Mouse (Mus musculus): ENCODE measurements around the gene Amn.
A peak's percentile ranks its signal among the peaks of the same experiment; 100 is the strongest.

Gene Amn

DNA sequence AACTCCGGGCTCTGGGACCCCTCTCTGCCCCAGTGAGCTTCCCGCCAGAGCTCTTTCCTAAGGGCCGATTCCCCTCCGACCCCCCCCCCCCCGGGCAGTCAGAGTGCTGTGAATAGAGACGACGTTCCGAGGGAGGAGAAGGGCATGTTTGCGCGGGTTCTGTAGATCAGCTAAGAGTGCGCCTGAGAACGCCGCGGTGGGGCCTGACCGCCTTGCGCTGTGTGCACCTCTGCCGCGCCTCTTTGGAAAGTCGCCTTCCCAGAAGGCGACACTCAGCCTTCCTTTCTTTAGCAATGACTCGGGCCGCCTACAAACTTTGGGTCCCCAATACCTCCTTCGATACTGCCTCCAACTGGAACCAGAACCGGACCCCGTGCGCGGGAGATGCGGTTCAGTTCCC, 511 bp downstream of the Amn start:
- no peak for DNase-seq

DNA sequence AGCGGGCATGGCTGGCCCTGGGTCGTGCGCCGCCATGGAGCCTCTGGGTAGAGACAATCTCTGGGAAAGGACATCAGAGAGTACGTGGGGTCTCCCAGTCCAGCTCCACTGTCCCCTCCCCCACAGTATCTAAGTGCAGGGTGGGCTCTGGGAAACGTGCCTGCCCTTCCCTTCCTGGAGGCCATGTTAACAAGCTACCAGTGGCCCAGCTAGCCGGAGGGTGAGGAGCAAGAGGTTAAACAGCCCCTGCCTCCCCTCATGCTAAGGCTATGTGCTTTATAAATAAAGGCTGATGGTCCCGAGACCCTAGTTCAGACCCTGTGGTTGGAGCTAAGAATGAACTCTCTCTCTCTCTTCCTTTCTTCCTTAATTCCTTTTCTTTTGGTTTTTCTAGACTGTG, 1.1 kb downstream of the Amn start:
- no peak for DNase-seq

DNA sequence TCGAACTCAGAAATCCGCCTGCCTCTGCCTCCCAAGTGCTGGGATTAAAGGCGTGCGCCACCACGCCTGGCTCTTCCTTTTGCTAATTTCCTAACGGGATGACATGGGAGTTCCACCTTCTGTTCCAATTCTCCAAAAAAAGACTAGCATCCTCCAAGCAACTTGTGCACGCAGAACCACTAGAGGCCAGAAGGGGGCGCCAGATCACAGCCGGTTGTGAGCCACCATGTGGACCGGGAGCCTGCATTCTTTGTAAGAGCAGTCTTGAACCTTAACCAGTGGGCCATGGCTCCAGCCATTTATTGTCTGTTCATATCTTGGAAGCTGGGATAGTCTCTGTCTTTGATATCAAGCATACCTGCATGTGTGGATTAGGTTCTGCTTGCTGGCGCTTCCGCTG, 1.5 kb downstream of the Amn start:
- peak; percentile 88 for DNase-seq

DNA sequence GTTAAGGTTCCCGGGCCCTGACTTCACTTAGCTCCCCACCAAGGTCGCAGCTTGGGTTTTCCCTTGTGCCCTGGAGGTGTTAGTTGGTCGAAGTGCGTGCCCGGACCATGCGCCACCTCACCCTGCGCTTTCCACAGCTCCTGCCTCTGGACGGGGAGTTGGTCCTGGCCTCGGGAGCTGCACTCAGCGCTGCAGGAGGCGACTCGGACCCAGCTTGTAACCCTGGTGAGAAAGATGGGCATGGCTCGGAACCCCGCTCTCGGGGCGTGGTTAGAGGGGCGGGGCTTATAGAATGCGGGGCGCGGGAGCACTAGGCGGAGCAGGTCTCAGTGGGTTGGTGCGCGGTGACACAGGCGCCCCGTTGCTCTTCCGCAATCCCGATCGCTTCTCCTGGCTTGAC, 3.1 kb downstream of the Amn start:
- DNase-seq = no peak

DNA sequence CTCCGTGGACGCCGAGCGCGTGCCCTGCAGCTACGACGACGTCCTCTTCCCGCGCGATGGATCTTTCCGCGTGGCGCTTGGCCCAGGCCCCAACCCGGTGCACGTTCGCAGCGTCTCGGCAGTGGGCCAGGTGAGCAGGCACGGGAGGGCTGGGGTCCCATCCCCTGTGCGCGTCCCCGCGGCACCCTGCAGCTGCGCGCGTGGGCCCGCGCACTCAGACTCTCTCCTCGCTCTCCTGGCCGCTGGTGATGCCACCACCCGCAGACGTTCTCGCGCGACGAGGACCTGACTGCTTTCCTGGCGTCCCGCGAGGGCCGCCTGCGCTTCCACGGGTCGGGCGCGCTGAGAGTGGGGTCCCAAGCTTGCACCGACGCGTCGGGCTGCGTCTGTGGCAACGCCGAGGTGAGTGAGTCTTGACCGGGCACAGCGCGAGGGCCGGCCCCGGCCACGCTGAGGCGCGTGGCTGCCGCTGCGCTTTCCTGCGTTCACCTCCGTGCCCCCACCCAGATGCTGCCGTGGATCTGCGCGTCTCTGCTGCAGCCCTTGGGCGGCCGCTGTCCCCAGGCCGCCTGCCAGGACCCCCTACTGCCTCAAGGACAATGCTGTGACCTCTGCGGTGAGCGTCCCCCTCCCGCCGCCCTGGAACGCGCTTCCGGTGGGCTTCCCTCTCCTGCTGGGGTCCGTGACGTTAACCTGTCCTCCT, 3.7 kb downstream of the Amn start:
- no peak for DNase-seq

DNA sequence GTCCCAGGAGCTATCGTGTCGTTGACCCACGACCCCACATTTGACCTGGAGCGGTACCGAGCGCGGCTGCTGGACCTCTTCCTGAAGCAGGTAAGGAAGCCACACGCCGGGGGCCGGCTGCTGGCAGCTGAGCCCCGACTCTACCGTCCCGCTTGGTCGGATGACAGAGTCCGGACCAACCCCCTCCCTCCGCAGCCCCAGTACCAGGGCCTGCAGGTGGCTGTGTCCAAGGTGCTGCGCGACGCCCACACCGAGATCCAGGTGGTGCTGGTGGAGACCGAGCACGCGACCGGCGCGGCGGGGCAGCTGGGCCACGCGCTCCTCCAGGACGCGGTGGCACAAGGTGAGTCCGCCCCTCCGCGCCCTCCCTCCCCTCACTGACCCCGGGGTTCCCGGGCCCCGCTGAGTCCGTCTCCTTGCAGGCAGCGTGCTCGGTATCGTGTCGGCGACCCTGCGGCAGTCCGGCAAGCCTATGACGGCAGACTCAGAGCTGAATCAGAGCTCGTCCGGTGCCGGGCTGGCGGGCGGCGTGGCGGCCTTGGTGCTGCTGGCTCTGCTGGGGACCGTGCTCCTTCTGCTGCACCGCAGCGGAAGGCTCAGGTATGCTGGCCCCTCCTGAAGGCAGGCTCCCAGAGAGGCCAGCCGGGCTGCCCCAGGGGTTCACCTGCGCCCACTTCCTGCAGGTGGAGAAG, 4.4 kb downstream of the Amn start:
- no peak for DNase-seq

DNA sequence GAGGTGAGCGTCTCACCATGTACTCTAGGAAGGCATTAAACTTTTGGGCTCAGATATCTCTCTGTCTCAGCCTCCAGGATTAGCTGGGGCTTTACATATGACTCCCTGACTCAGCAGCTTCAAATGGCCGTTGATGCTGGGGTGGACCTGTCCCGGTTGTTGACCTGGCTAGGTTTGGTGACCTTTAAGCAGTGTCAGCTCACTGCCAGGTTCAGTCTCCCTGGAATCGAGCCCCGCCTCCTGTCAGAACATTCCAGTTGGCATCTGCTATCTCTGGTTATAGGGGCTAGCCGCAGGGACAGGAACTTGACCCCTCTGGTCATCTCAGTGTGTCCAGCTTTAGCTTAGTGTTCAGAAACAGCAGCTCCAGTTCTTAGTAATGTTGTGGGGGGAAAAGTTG, 5.5 kb downstream of the Amn start:
- DNase-seq = no peak

DNA sequence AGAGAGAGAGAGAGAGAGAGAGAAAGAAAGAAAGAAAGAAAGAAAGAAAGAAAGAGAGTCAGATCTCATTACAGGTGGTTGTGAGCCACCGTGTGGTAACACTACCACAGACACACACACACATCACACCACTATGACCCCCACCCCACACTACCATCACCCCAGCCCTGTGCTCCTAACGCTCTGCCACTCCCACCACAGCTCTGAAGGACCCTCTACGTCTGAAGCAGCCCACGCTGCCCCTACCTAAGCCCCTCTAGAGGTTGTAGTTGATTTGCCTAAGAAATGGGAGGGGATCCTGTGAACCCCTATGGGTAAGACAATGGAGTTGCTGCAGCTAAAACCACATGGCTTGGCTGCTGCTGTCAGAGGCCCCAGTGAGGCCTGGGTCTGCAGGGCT, 12.7 kb downstream of the Amn start:
- no peak for DNase-seq

DNA sequence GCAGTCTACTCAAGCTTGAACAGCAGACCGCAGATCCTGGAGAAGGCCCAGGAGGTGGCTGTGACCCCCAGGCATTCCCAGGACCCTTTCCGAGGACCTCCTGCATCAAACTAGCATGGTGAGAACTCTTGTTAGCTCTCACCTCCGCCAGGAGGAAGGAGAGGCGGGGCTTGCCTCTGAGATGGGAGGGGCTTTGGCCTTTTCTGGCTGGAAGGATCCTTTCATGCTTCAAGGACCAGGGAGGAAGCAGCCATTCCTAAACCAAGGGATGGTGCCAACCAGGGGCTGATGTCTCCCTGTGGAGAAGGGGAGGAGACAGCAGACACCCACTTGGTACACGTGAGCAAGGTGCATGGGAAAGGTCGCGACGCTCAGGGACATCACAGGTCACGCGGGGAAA, 13.6 kb downstream of the Amn start:
- DNase-seq = peak; percentile 30

DNA sequence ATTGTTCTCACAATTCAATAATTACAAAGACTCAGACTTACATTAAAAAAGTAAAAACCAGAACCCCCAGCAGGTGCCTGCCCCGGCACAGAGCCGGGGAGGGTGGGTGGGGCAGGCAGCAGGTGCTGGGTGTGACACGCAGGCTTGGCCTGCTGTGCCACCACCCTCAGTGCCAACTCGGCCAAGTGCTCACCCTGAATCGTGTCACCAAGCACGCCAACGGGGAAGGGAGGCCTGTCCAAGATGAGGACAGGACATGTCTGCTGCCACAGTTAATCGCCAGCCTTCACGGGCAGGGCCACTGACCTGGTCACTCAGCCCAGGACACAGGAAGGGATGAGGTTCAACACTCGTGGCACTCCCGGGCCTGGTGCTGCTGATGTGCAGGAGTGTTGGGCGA, 22.1 kb downstream of the Amn start:
- no peak for DNase-seq

DNA sequence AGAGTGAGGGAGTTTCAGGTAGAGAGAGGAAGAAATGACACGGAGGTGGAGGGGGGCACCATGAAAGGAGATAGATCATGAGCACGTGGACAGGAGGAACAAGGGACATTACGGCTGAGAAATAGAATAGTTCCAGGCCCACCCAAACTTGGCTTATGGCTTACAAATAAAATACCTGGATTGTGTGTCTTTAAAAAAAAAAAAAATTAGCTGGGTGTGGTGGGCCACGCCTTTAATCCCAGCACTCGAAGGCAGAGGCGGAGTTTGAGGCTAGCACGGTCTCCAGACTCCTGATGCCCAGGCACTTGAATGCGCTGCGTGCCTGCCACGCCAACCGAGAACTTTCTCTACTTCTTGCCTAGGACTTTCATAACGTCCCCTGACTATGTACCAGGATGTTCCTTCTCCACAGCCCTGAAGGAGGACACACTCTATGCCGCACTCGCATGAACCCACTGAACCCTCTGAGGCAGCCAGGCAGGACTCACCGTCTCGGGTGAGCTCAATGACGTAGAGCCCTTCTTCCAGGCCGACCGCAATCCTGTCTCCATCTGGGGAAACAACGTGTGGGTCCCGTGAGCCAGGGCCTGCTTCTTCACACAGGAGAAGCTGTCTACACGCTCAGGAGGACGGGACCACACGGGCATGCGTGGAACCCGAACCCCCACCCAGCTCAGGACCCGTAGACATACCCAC, 30.6 kb downstream of the Amn start:
- DNase-seq = no peak

DNA sequence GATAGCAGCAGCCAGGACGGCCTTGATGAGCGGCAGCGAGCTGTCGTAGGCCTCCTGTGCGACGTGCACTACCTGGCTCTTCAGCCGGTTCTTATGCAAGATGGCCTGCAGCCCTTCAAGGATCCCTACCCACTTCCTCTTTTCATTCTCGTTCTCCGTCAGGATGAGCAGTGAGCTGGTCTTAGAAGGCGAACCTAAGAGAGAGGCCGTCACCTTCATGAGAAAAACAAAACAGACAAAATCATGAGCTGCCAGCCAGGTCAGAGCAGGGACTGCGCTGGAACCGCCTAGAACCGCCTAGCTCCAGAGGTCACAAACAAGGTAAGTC, 31.1 kb downstream of the Amn start:
- DNase-seq = no peak

DNA sequence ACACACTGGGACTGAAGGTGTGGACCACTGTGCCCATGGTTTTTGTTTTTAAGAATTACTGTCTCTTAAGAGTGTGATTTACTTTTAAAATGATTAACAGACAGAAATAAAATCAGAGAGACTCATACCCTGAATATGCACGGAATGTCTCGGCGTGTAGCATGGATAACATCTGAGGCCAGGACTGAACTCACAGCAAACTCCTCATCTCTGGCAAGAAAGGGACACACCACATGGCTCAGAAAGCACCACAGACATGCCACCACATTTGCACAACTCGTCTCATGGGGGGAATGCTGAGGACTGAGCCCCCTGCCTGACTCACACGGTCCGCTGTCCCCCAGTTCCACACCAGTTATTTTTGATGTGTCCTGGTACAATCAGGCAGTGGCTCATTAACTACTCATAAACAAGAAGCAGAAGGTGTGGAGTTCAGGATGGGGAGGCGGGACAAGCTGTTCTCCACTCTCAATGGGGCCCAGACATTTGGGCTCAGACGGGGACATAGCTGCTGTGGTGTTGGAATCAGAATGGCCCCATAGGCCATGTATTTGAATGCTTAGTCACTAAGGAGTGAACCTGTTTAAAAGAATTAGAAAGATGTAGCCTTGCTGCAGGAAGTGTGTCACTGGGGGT, 32.9 kb downstream of the Amn start:
- DNase-seq = no peak

DNA sequence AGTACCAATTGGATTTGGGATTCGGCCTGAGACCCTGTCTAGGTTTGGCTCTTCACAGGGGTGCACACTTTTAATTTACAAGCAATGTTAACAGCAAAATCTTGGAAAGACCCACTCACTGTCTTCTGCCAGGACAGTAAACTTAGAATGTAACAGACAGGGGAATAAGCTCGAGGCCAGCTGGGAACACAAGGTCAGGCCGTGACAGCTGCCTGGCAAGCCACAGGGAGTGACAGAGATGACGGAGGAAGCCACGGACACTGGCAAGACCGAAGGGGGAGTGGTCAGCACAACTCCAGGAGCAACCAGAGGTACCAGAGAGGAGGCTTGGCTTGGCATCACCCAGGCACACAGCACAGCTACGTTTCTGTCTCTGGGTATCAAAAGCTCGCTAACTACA, 35.9 kb downstream of the Amn start:
- DNase-seq = peak; percentile 32

DNA sequence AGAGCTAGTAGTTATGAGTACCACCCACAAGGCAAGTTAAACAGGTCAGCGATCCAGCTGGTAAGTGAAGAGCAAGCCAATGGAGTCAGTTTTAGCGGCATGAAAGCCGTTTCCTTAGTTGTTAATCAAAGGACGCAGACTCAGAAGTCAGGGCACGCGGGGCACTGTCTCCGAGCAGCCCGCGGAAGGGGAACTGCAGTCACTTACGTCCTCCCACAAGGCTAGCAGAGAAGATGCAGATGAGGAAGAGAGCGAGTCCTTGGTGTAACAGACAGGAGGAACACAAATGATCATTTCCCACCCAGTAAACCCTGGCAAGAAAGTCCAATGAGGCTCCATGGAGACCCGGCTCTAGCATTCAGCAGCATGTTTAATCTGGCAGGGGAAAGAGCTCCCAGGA, 38.4 kb downstream of the Amn start:
- no peak for DNase-seq

DNA sequence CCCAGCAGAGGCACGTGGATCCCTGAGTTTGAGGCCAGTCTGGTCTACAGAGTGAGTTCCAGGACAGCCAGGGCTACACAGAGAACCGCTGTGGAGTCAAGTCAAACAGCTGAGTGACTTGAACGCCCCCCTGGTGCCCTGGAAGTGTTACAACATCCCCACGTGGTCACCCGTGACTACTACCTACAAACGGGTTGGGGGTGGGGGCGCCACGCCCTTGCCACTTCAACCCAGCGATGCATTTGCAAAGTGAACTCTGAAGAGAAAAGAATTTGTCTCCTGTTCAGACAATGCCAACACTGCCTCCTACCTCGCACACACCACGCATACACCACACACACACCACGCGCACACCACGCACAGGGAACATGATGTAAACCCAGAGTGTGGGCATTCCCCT, 39.0 kb downstream of the Amn start:
- no peak for DNase-seq

DNA sequence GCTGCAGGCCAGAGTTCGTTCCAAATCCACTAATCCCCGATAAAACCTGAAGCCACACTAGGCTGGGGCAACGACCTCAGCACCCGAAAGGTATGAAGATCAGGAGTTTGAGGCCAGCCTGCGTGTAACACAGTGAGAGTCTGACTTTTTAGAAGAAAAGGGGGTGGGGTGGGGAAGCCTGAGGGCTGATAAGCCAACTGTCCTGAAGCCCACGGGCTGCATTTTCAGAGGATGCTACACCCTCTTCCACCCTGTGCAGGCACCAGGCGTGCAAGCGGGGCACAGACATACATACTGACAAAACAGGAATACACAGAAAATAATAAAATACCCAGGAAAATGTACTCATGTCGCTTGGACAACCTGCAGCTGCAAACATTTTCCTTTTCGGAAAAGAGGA, 40.9 kb downstream of the Amn start:
- DNase-seq = no peak

DNA sequence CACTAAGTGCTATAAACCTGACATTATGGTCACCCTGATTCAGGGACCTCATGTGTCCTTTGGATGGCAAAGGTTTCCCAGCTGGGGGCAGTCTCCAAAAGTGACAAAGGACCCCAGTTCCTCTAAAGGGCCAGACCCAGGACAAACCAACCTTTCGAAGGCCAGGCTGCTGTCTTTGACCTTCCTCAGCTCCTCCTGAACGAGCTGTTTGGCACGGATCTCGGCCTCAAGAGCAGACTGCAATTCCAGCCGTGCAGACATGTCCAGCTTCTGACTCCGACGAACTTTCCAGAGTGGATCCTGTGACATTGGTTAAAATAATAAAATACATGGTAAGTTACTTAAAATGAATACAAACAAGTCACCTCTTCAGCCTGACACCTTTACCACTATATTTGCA, 43.4 kb downstream of the Amn start:
- no peak for DNase-seq

DNA sequence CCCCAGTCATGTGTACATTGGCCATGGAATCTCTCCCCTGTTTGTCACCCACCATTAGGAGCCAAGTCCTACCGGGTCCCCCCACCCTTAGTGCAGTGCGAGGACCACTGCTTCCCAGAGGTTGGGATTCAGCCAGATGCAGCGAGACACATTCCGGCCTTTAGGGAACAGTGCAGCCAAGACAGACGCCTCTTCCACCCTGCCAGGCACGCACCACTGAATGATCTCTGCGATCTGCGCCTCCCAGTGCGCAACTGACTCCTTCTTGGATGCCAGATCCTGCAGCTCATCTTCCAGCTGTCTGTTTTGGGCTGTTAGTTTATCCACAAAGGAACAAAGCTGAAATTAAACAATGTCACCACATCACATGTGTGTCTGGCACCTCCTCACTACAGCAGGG, 46.8 kb downstream of the Amn start:
- peak; percentile 53 for DNase-seq

DNA sequence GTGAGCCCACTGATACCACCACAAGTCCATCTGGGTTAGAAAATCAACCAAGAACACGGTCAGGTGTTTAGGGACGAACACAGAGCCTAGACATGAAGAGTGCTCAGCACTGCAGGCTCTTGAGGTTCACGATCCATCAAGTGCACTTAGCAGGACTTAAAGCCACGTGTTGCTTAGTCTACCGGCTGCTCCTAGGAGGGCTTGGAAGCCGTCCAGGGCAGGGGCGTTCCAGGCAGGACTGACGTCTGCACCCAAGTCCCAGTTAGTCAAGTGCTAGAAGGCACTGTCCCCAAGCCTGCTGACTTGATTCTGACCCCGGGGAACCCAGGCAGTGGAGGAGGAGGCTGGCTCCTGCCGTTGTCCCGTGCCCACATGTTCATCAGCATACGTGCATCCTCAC, 49.7 kb downstream of the Amn start:
- DNase-seq = peak; percentile 77

DNA sequence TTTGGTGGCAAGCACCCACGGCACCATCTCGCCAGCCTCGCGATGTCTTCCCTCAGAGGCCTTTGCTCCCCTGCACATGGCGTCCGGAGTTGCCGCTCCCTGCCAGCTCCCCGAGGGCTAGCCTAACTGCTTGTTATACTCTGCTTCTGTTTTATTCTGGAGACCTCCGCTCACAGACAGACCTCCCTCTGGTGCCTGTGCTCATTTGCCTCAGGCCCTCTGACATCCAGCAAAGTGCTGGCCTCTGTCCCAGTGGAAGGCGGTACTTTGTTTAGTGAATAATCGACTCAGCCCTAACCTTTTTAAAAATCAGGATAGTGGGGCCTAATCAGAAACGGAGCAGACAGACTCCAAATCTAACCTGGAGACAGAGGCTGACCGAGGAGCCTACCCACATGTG, 50.9 kb downstream of the Amn start:
- peak; percentile 24 for DNase-seq

DNA sequence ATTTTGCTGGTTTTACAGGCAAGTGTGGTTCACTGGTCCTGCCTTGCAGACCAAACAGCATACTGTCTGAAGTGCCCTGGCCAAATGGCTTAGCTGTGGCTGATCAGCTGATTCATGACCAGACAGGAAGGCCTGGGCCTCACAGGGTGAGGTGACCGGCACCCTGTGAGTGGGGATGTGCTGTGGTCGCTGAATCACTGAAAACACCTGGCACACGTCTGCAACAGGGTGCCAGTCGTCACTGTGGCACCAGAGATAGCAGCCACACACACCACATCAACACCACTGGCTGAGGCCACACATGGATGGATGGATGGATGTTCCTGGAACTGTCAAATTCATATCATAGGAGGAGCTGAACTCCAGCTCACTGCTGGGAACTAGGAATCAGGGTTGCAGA, 52.5 kb downstream of the Amn start:
- no peak for DNase-seq

DNA sequence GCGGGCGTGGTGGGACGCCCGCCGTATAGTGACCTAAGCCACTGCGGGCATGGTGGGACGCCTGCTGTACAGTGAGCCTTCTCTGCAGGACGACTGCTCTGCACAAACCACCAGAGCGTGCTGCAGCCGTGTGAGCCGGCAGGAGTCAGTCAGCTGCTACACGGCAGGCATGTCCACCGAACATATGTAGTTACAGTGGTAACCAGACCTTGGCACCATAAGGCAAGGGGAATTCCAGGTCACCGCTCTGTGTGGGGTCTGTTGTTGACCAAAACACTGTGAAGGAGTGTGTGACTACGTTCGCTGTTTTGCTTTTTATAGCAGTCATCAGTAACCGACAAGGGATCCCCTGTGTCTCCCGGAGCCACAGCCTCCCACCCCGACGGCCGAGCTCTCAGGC, 53.6 kb downstream of the Amn start:
- no peak for DNase-seq

DNA sequence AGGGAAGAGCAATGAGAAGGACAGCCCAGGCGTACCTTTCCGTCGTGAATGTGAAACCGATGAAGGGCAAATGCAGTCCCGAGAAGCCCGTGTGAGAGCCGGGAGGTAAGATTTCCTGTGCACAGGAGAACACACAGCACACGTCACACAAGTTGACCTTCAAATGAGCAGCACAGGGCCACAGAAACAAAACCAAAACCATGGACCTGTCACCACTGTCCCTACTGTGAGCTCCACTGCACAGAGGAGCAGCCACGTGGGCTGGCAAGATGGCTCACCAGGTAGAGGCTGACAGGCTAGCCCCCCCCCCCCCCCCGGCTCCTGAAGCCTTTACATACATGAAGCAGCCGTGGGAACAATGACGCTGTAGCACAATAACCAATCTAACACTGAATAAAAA, 54.1 kb downstream of the Amn start:
- no peak for DNase-seq
